In the genomic region with DNA sequence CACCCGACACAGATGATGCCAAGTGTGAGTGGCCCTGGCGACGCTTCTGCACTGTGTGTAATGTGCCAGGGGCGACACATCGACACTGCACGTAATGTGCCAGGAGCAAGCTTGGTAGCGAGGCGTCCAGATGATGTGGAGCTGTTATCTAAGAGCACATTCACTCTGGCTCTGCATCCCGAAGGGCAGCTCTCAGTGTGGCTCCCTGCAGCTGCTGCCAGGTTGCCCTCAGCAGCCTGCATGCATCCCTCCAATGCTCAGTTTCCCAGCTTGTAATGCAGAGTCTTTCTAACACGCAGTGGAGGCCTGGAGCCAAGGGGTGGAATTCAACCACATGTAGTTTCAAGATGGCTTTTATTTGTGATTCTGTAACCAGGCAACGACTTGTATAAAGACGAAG, we compare ENCODE assay signal across 15 mouse cellular contexts. TPM values are rescaled to one million over a fixed set of nuclear protein-coding genes. Genes with fewer than 3 reads are reported as not detected.
DNase-seq lines count a peak whose midpoint lies in the region; ATAC-seq and TF ChIP-seq lines count a peak whose summit lies in the region.
"Had no signal": no experiment of that assay in that cellular context is flagged by ENCODE, and none has a peak within 500 bp of the region (broad histone marks: within the 10 kb centered on the region; RNA-seq: fewer than 3 reads in every experiment).

No protein-coding gene starts in this region.

- H3K4me3 ChIP-seq in heart, embryonic 10.5 days: no peak overlapping the region
- H3K4me3 ChIP-seq in heart, adult 2 months: no peak overlapping the region
- H3K4me3 ChIP-seq in midbrain, embryonic 14.5 days (replicated peaks; ENCODE audit: low read depth, low read length): no peak overlapping the region
- H3K4me3 ChIP-seq in midbrain, embryonic 10.5 days: no peak overlapping the region
- no peak overlapping the region for H3K4me3 ChIP-seq in forebrain, postnatal 0 days (ENCODE audit: low read depth, low read length)
- H3K4me3 ChIP-seq: embryonic facial prominence, embryonic 13.5 days; midbrain, embryonic 12.5 days; neural tube, embryonic 13.5 days had no signal

- no peak overlapping the region for H3K27ac ChIP-seq in heart, embryonic 10.5 days
- no peak overlapping the region for H3K27ac ChIP-seq in heart, adult 2 months
- H3K27ac ChIP-seq in midbrain, embryonic 14.5 days (replicated peaks; ENCODE audit: low read depth, low read length): no peak overlapping the region
- H3K27ac ChIP-seq in midbrain, embryonic 10.5 days (replicated peaks): no peak overlapping the region
- H3K27ac ChIP-seq in forebrain, postnatal 0 days (ENCODE audit: low read depth, low read length): peak overlapping the region; percentile 42; the same call in 1 of the 2 replicates
- H3K27ac ChIP-seq: embryonic facial prominence, embryonic 13.5 days; midbrain, embryonic 12.5 days; neural tube, embryonic 13.5 days had no signal

- peaks cover 65% of the 10 kb centered on the region for H3K27me3 ChIP-seq in heart, embryonic 10.5 days (ENCODE audit: insufficient read depth, poor library complexity, severe bottlenecking)
- H3K27me3 ChIP-seq in heart, adult 2 months (ENCODE audit: control insufficient read depth, insufficient read depth, low read length): no peaks in the 10 kb centered on the region
- no peaks in the 10 kb centered on the region for H3K27me3 ChIP-seq in midbrain, embryonic 14.5 days (ENCODE audit: control insufficient read depth, insufficient read depth, low read length)
- no peaks in the 10 kb centered on the region for H3K27me3 ChIP-seq in midbrain, embryonic 10.5 days (ENCODE audit: low read depth, poor library complexity, severe bottlenecking)
- H3K27me3 ChIP-seq in forebrain, postnatal 0 days (ENCODE audit: insufficient read depth, low read length): no peaks in the 10 kb centered on the region
- H3K27me3 ChIP-seq: embryonic facial prominence, embryonic 13.5 days; midbrain, embryonic 12.5 days; neural tube, embryonic 13.5 days had no signal

- no peak for TF ChIP-seq EP300 in heart, adult 2 months (IDR thresholded peaks at IDR 0.05; ENCODE audit: insufficient read depth, low read depth, low read length)

- no peak for TF ChIP-seq CTCF in heart, adult 2 months (IDR thresholded peaks at IDR 0.05)
- no peak for TF ChIP-seq CTCF in forebrain, postnatal 0 days (IDR thresholded peaks at IDR 0.05; ENCODE audit: low read depth)

- H3K4me2 ChIP-seq in midbrain, embryonic 14.5 days (ENCODE audit: low read length): no peak overlapping the region
- peak overlapping the region; percentile 27 for H3K4me2 ChIP-seq in forebrain, postnatal 0 days (ENCODE audit: low read depth)
- H3K4me2 ChIP-seq: embryonic facial prominence, embryonic 13.5 days; midbrain, embryonic 12.5 days; neural tube, embryonic 13.5 days had no signal

- ATAC-seq in midbrain, embryonic 14.5 days (ENCODE audit: low FRiP score, low TSS enrichment): no peak
- peak; percentile 72 for ATAC-seq in forebrain, postnatal 0 days
- ATAC-seq: CD4-positive, CD25-positive, alpha-beta regulatory T cell, adult 4 months had no signal

- no peaks in the 10 kb centered on the region for H3K79me2 ChIP-seq in heart, adult 2 months (replicated peaks; ENCODE audit: control insufficient read depth, insufficient read depth, low read length)

- 79% methylated on average over 12 of the region's 12 CpGs for WGBS in heart, embryonic 10.5 days
- 43% methylated on average over 12 of the region's 12 CpGs for WGBS in heart, adult 2 months
- 72% methylated on average over 12 of the region's 12 CpGs for whole genome bisulfite sequencing in midbrain, embryonic 14.5 days
- whole genome bisulfite sequencing in midbrain, embryonic 10.5 days: 92% methylated on average over 12 of the region's 12 CpGs
- WGBS in forebrain, postnatal 0 days: 34% methylated on average over 12 of the region's 12 CpGs

- H3K36me3 ChIP-seq in heart, embryonic 10.5 days: no peaks in the 10 kb centered on the region
- no peaks in the 10 kb centered on the region for H3K36me3 ChIP-seq in heart, adult 2 months (ENCODE audit: control insufficient read depth, insufficient read depth, low read length)
- H3K36me3 ChIP-seq in midbrain, embryonic 14.5 days (ENCODE audit: control insufficient read depth, insufficient read depth, low read length): no peaks in the 10 kb centered on the region
- H3K36me3 ChIP-seq in midbrain, embryonic 10.5 days: no peaks in the 10 kb centered on the region
- no peaks in the 10 kb centered on the region for H3K36me3 ChIP-seq in forebrain, postnatal 0 days (ENCODE audit: insufficient read depth)
- H3K36me3 ChIP-seq: embryonic facial prominence, embryonic 13.5 days; midbrain, embryonic 12.5 days; neural tube, embryonic 13.5 days had no signal

- TF ChIP-seq POLR2A in heart, adult 2 months (IDR thresholded peaks at IDR 0.05; ENCODE audit: insufficient read depth, low read depth, low read length): no peak

- intact Hi-C loops in heart, adult 2 months (cut with DNase I): no loop called here

- H3K9ac ChIP-seq in heart, adult 2 months (ENCODE audit: low read depth, low read length): no peak overlapping the region
- H3K9ac ChIP-seq in midbrain, embryonic 14.5 days (replicated peaks; ENCODE audit: low read length): no peak overlapping the region
- H3K9ac ChIP-seq in forebrain, postnatal 0 days: no peak overlapping the region
- H3K9ac ChIP-seq: embryonic facial prominence, embryonic 13.5 days; midbrain, embryonic 12.5 days; neural tube, embryonic 13.5 days had no signal

- DNase-seq in heart, embryonic 10.5 days (ENCODE audit: low spot score): peak; percentile 68
- DNase-seq in heart, adult 2 months: no peak
- peak; percentile 18 for DNase-seq in midbrain, embryonic 14.5 days
- no peak for DNase-seq in midbrain, embryonic 10.5 days (ENCODE audit: low spot score)
- peak; percentile 81 for DNase-seq in forebrain, postnatal 0 days
- peak; percentile 29 for DNase-seq in right cerebral cortex, postnatal 14 days
- no peak for DNase-seq in Muller cell, postnatal 12 days (ENCODE audit: inconsistent ontology term)
- DNase-seq: cerebellum, postnatal 14 days; heart, postnatal 4 days; kidney, adult 2 months; thymus, postnatal 25 days had no signal

- peaks cover 11% of the 10 kb centered on the region for H3K4me1 ChIP-seq in heart, embryonic 10.5 days
- H3K4me1 ChIP-seq in heart, adult 2 months (ENCODE audit: control insufficient read depth, insufficient read depth, low read length): no peaks in the 10 kb centered on the region
- peaks cover 21% of the 10 kb centered on the region for H3K4me1 ChIP-seq in midbrain, embryonic 14.5 days (ENCODE audit: control insufficient read depth, insufficient read depth, low read length)
- H3K4me1 ChIP-seq in midbrain, embryonic 10.5 days: peaks cover 40% of the 10 kb centered on the region
- peaks cover 29% of the 10 kb centered on the region for H3K4me1 ChIP-seq in forebrain, postnatal 0 days (ENCODE audit: insufficient read depth)

- H3K9me3 ChIP-seq in heart, embryonic 10.5 days: no peaks in the 10 kb centered on the region
- no peaks in the 10 kb centered on the region for H3K9me3 ChIP-seq in midbrain, embryonic 14.5 days (ENCODE audit: control insufficient read depth, low read length)
- H3K9me3 ChIP-seq in midbrain, embryonic 10.5 days (replicated peaks): no peaks in the 10 kb centered on the region
- no peaks in the 10 kb centered on the region for H3K9me3 ChIP-seq in forebrain, postnatal 0 days (ENCODE audit: low read length)
- H3K9me3 ChIP-seq: embryonic facial prominence, embryonic 13.5 days; midbrain, embryonic 12.5 days; neural tube, embryonic 13.5 days had no signal

RNA-seq across cellular contexts. Expression of a gene that starts 30.4 kb away (rescaled TPM):
- polyA plus RNA-seq in heart, embryonic 10.5 days (2016; fragmentation: Nextera tagmentation; extraction: Ambion mirVana): 0.69 and 2.0 TPM in 2 replicates
- total RNA-seq in heart, adult 2 months (2021): under 1 TPM; 0.31 to 0.34 TPM
- 0.74 and 0.79 TPM in 2 replicates for polyA plus RNA-seq in heart, adult 2 months (2012; rRNA removed)
- 9.3 and 10.0 TPM in 2 replicates for polyA plus RNA-seq in midbrain, embryonic 14.5 days (2014; fragmentation: Nextera tagmentation; extraction: Ambion mirVana)
- 10.9 and 11.7 TPM in 2 replicates for polyA plus RNA-seq in midbrain, embryonic 10.5 days (2016; fragmentation: Nextera tagmentation; extraction: Ambion mirVana)
- total RNA-seq in forebrain, postnatal 0 days (2014; rRNA removed): 26.8 and 33.0 TPM in 2 replicates
- 11.7 and 14.3 TPM in 2 replicates for polyA plus RNA-seq in forebrain, postnatal 0 days (2015; fragmentation: Nextera tagmentation; extraction: Ambion mirVana)
- polyA plus RNA-seq: CD4-positive, CD25-positive, alpha-beta regulatory T cell, adult 4 months had no signal

Comparison
In these comparisons a context has a peak if more than half of its experiments do, and no peak if none do; other contexts are left out.
1. DNase-seq: peak in heart, embryonic 10.5 days (single experiment), midbrain, embryonic 14.5 days (single experiment), forebrain, postnatal 0 days (single experiment) and right cerebral cortex, postnatal 14 days (single experiment); none in heart, adult 2 months (0 of 2), midbrain, embryonic 10.5 days (single experiment) and Muller cell, postnatal 12 days (single experiment).